Mouse (Mus musculus) neural tube, embryonic 14.5 days (tissue): ENCODE measurements around the gene Klrd1. TPM values are rescaled to one million over a fixed set of nuclear protein-coding genes. Genes with fewer than 3 reads are reported as not detected.
A peak's percentile ranks its signal among the peaks of the same experiment; 100 is the strongest.

Source experiments
- ATAC-seq: fragments of 200-750 bp; cut with Nextera tagmentation; 2 replicates; pipeline ENCODE4 v1.8.0; 2017; ENCODE audit warnings: low read depth, mild to moderate bottlenecking, moderate TSS enrichment, moderate library complexity
- H3K27ac ChIP-seq: fragments of 300-500 bp; sonication (generic); 2 replicates; pipeline ENCODE4 v1.5.1; 2014; ENCODE audit warnings: low read depth, mild to moderate bottlenecking, control low read depth, low read length, moderate library complexity, mixed read lengths
- H3K27me3 ChIP-seq: fragments of 300-500 bp; sonication (generic); 2 replicates; pipeline ENCODE4 v1.6.1; 2014; ENCODE audit warnings: low read length; ENCODE audit not compliant: control insufficient read depth, insufficient read depth
- H3K36me3 ChIP-seq: fragments of 300-500 bp; sonication (generic); 2 replicates; pipeline ENCODE4 v1.6.1; 2014; ENCODE audit warnings: low read length, mixed read lengths; ENCODE audit not compliant: control insufficient read depth, insufficient read depth
- H3K4me1 ChIP-seq: fragments of 300-500 bp; sonication (generic); 2 replicates; pipeline ENCODE4 v1.6.1; 2014; ENCODE audit warnings: low read length; ENCODE audit not compliant: control insufficient read depth, insufficient read depth
- H3K4me2 ChIP-seq: fragments of 300-500 bp; sonication (generic); 2 replicates; pipeline ENCODE4 v1.6.1; 2014; ENCODE audit warnings: mild to moderate bottlenecking, low read depth, low read length, control low read depth
- H3K4me3 ChIP-seq: fragments of 300-500 bp; sonication (generic); 2 replicates; pipeline ENCODE4 v1.5.1; 2014; ENCODE audit warnings: low read depth, low read length, control low read depth, mixed read lengths
- H3K9ac ChIP-seq: fragments of 300-500 bp; sonication (generic); replicated peaks from 2 replicates; pipeline ENCODE4 v1.6.1; 2014; ENCODE audit warnings: low read depth, mild to moderate bottlenecking, control low read depth, low read length, mixed read lengths
- H3K9me3 ChIP-seq: fragments of 300-500 bp; sonication (generic); 2 replicates; pipeline ENCODE4 v1.6.1; 2016; ENCODE audit warnings: low read length; ENCODE audit not compliant: control insufficient read depth
- WGBS: fragments of 180-500 bp; shearing (Covaris S2); extraction: QIAGEN DNeasy Blood & Tissue Kit; methylation state at CpG from one replicate; pipeline ENCODE4 v1.1.7; 2014; 5-methylcytosine and 5-hydroxymethylcytosine counted together
- polyA plus RNA-seq: library from polyadenylated mRNA; unstranded; fragments of >200 nt; fragmentation: Nextera tagmentation; extraction: Ambion mirVana; gene quantifications from 2 replicates; pipeline ENCODE4 v1.2.1, GENCODE M21; 2014

Klrd1 gene
- not detected in 2 replicates for polyA plus RNA-seq

- Histone ChIP-seq H3K9ac (no peak within 1 kb of the TSS), H3K36me3 (no peaks in the 10 kb centered on the region), H3K27me3 (no peaks in the 10 kb centered on the region), H3K4me3 (no peak within 1 kb of the TSS), H3K27ac (no peak within 1 kb of the TSS), H3K4me2 (no peak within 1 kb of the TSS), H3K4me1 (no peaks in the 10 kb centered on the region), H3K9me3 (no peaks in the 10 kb centered on the region)
- ATAC-seq: no peak
- 82% methylated on average over 3 of the region's 3 CpGs for WGBS
Observed at GRCm38 (mm10) chr6:129591508-129591907, at the start of gene Klrd1. Gene Klrd1, plus strand, starts transcription at chr6:129591782.

- WGBS: 51% methylated on average over 9 of the region's 9 CpGs
- H3K36me3 ChIP-seq: peaks cover 43% of the 10 kb centered on the region
Observed at GRCm38 (mm10) chr6:129541931-129542330, 49.7 kb upstream of the Klrd1 start.

DNA sequence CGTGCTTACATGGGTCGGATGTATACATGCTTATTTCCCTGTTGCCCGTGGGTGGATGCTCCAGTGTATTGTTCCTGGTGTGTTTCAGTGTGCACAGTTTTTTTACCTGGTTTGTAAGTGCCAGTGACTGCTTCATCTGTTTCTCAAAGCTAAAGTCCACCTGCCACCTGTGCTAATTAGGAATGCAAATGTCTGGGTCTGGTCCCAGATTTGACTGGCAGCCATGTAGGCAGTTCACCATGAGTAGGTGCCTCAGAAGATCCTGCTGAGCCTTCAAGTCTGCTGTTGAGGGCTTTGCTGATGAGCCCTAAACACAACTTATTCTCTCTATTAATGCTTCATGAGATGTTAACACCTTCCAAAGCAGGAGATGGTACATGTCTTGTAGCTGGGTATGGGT lies 49.0 kb upstream of the Klrd1 start:
- Histone ChIP-seq H3K4me2 (no peak overlapping the region), H3K4me1 (no peaks in the 10 kb centered on the region), H3K9ac (no peak overlapping the region), H3K27ac (no peak overlapping the region), H3K9me3 (no peaks in the 10 kb centered on the region), H3K36me3 (peaks cover 40% of the 10 kb centered on the region), H3K27me3 (no peaks in the 10 kb centered on the region), H3K4me3 (no peak overlapping the region)
- 95% methylated on average over 3 of the region's 3 CpGs for WGBS
- ATAC-seq: no peak

More at GRCm38 (mm10) chr6:129541931-129542330, 49.7 kb upstream of the Klrd1 start:
- Histone ChIP-seq H3K4me3 (no peak overlapping the region), H3K9me3 (no peaks in the 10 kb centered on the region), H3K9ac (no peak overlapping the region), H3K4me1 (0 out of 2 replicates have a peak, but pooled peaks cover 2% of the 10 kb centered on the region), H3K27ac (no peak overlapping the region), H3K4me2 (no peak overlapping the region), H3K27me3 (no peaks in the 10 kb centered on the region)
- ATAC-seq: no peak

GRCm38 (mm10) chr6:129543709-129544606 lies 47.6 kb upstream of the Klrd1 start:
- H3K9me3 ChIP-seq: no peaks in the 10 kb centered on the region
- 52% methylated on average over 6 of the region's 6 CpGs for WGBS
- no peaks in the 10 kb centered on the region for H3K27me3 ChIP-seq

GRCm38 (mm10) chr6:129547277-129547676 lies 44.3 kb upstream of the Klrd1 start:
- H3K9ac ChIP-seq: no peak overlapping the region
- 89% methylated on average over 2 of the region's 2 CpGs for WGBS
- no peaks in the 10 kb centered on the region for H3K27me3 ChIP-seq
- H3K27ac ChIP-seq: no peak overlapping the region
- no peak for ATAC-seq
- H3K4me3 ChIP-seq: no peak overlapping the region
- no peak overlapping the region for H3K4me2 ChIP-seq
- no peaks in the 10 kb centered on the region for H3K9me3 ChIP-seq
- H3K36me3 ChIP-seq: peaks cover 7% of the 10 kb centered on the region; the same call in 1 of the 2 replicates
- no peaks in the 10 kb centered on the region for H3K4me1 ChIP-seq

More at GRCm38 (mm10) chr6:129543709-129544606, 47.6 kb upstream of the Klrd1 start:
- H3K4me3 ChIP-seq: no peak overlapping the region
- no peaks in the 10 kb centered on the region for H3K4me1 ChIP-seq
- peaks cover 33% of the 10 kb centered on the region; the same call in 1 of the 2 replicates for H3K36me3 ChIP-seq
- ATAC-seq: peak; percentile 91
- no peak overlapping the region for H3K27ac ChIP-seq
- no peak overlapping the region for H3K9ac ChIP-seq
- no peak overlapping the region for H3K4me2 ChIP-seq

DNA sequence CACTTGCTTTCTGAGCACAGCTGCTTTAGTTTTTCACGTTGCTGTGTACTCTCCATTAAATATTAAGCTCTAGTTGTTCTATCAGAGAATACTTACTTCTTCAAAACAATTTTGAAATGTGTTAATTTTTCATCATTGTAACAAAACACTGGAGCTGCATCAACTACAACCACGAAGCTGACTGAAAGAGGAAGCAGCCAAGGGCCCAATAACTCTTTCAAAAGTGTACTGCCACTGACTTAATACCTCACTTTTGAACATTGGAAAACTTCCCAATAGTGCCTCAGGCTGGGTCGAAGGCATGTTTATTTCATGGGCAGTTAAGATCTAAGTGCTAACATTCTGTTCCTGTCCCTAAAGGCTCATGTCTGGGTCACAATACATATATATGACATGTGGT lies 43.6 kb upstream of the Klrd1 start:
- no peaks in the 10 kb centered on the region; the same call in 1 of the 2 replicates for H3K36me3 ChIP-seq
- H3K27ac ChIP-seq: no peak overlapping the region
- no peak overlapping the region for H3K4me2 ChIP-seq
- H3K9me3 ChIP-seq: no peaks in the 10 kb centered on the region
- H3K4me3 ChIP-seq: no peak overlapping the region
- no peaks in the 10 kb centered on the region for H3K27me3 ChIP-seq
- ATAC-seq: no peak
- 78% methylated on average over 3 of the region's 3 CpGs for WGBS
- H3K9ac ChIP-seq: no peak overlapping the region
- H3K4me1 ChIP-seq: no peaks in the 10 kb centered on the region

- H3K27me3 ChIP-seq: no peaks in the 10 kb centered on the region
- no peaks in the 10 kb centered on the region for H3K4me1 ChIP-seq
- no peak overlapping the region for H3K4me3 ChIP-seq
- peak; percentile 68 for ATAC-seq
- H3K36me3 ChIP-seq: no peaks in the 10 kb centered on the region
- H3K4me2 ChIP-seq: no peak overlapping the region
- H3K9ac ChIP-seq: no peak overlapping the region
- H3K9me3 ChIP-seq: no peaks in the 10 kb centered on the region
- no peak overlapping the region for H3K27ac ChIP-seq
Observed at GRCm38 (mm10) chr6:129557298-129558023, 34.1 kb upstream of the Klrd1 start.

DNA sequence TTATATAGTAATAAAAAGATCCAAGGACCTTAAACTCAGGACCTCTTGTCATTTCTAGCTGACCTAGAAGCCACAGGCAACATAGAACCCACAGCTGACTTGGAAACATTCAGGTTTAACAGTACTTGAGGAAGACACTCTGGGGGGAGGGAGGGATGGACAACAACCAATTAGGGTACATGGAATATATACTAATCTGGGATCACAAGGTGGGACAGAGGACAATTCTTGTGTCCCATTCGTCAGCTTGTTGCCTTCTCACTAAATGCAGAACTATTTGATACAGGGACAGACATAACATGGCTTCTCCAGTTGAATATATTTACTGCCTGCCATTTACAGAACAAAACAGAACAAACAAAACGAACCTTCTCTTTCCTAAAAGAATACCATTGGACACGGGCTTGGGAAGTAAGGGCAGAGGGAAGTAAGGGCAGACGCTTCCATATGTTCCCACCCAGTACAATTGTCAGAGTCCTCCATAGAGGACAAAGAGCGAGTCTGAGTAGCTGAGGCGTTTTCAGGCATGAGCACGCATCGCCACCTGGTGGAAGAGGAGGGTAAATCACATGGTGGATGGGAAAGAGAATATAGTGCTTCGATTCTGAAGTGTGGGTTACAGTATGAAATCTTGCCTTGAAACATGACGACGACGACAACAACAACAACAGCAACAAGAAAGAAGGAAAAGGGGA lies 32.5 kb upstream of the Klrd1 start:
- no peaks in the 10 kb centered on the region for H3K9me3 ChIP-seq
- H3K36me3 ChIP-seq: no peaks in the 10 kb centered on the region
- H3K9ac ChIP-seq: no peak overlapping the region
- H3K4me2 ChIP-seq: no peak overlapping the region
- no peaks in the 10 kb centered on the region for H3K27me3 ChIP-seq
- 21% methylated on average over 12 of the region's 12 CpGs for WGBS
- peak; percentile 92 for ATAC-seq
- no peaks in the 10 kb centered on the region for H3K4me1 ChIP-seq
- H3K4me3 ChIP-seq: no peak overlapping the region
- no peak overlapping the region for H3K27ac ChIP-seq
